Mouse (Mus musculus): ENCODE measurements at regions not wholly inside any gene's neighbourhood (a gene's known extent, or its start where the extent isn't known, plus 50 kb on each side); places are given as distances from the start of the nearest gene placed in this dataset.
A peak's percentile ranks its signal among the peaks of the same experiment; 100 is the strongest.
"Not testable (repeated sequence)": the region's sequence is repeated elsewhere in the genome, so short reads cannot be mapped to it uniquely, and the experiment has no call there.

DNA sequence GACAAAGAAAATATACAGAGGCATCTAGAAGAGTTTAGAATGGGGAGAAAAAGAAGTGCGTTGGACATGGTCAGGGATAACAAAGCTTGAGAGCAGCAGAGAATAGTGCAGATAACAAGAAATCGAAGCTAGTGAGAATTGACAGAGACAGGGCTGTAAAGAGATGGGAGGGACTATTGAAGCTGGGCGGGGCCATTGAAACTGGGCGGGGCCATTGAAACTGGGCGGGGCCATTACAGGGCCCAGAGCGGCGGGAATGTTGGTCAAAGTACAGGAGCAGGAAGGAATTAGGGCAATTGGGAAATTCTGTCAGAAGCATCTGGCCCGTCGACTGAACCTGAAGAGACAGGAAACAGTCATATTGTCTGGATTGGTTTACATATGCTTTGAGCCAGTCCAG lies 243.3 kb upstream of the Srek1ip1 start:
- DNase-seq (ENCODE audit: low spot score in 2 of 2), result no peak

DNA sequence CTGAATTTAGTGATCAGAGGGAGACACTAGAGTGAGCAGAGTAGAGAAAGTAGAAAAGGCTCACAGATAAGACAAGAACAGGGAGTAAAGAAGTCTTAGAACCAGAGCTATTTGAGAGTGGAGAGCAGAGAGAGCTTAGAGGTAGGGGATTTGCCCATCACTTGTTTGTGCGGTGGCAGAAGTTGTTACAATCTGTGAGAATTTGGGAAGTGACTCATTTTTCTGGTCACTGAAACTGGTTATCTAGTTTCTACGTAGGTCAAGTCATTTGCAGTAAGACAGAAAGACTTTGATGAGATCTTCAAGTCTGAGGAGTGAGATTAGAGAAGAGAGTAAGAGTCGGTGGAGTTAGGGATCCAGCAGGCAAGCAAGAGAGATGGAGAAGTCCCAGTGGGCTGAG lies 239.0 kb upstream of the Srek1ip1 start:
- no peak for DNase-seq (ENCODE audit: low spot score in 2 of 2)

GRCm38 (mm10) chr13:104556609-104557008 lies 235.7 kb upstream of the Srek1ip1 start:
- not testable (repeated sequence) for DNase-seq (ENCODE audit: low spot score in 2 of 2)

GRCm38 (mm10) chr13:104559876-104560275 lies 232.4 kb upstream of the Srek1ip1 start:
- no peak for DNase-seq (ENCODE audit: low spot score in 2 of 2)

DNA sequence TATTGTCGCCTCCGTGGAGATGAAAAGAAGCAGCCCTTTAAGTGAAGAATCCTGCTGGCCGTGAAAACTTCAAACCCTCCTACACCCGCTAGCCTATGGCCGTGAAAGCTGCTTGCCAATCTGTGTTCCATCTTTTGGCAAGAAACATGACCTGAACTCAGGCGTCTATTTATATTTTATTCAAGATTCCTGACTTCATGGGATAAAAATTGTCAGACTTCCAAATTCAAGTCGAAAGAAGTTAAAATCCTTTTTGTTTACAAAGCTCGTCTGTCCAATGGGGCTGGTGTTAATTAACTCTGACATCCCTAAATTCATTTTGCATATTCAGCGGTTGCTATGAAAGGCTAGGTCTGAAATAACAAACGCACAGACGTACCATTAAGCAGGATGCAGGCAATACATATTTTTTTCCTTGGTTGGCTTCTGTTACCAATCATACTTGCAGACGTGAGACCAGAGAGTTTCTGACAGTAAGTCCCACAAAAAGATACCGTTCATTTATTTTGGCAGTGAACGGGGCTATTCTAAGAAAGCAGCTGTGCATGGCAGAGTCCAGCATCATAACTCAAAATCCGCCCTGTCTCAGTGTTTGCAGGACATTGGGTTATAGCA lies 231.7 kb upstream of the Srek1ip1 start:
- DNase-seq (ENCODE audit: low spot score in 2 of 2), result peak in 1 of 2 experiments; percentile 4

- no peak for DNase-seq (ENCODE audit: low spot score in 2 of 2)
Observed at GRCm38 (mm10) chr13:104562536-104562935, 229.7 kb upstream of the Srek1ip1 start.

GRCm38 (mm10) chr13:104563019-104563418 lies 229.3 kb upstream of the Srek1ip1 start:
- DNase-seq (ENCODE audit: low spot score in 2 of 2), result no peak

- DNase-seq (ENCODE audit: low spot score in 2 of 2), result no peak
Observed at GRCm38 (mm10) chr13:104563889-104564288, 228.4 kb upstream of the Srek1ip1 start.

DNA sequence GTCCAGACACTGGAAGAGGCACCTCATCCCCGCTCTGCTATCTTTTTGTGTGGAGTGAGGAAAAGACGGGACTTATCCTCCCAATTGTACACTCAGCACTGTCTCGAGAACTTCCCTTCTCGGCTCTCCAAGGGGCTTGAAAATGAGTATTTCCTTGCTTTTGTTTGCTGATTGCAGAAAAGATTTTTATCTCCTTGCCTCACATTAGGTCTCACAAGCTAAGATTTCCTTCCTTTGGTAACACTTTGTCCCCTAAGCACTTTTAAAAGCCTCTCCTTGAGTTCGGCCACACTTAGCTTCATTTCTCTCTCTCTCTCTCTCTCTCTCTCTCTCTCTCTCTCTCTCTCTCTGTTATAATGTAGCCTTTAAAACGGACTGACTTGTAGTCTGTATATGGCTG lies 222.5 kb upstream of the Srek1ip1 start:
- no peak for DNase-seq (ENCODE audit: low spot score in 2 of 2)

DNA sequence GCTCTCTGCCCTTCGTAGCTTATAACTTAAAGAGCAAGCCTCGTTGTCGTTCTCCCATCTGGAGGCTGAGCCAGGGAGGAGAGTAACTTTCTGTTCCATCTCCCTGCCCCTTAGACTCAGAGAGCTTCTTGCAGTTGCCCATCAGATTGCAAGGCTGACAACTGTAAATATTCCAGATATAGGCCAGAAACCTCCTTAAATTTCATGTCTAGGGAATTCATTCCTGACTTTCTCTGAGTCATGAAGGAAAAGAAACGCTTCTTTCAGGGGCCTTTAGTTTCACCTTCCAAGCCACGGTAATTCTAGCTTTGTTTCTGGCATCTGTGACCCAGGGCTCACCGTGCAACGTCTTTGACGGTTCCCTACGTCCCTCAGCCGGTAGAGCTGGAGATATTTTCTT lies 220.0 kb upstream of the Srek1ip1 start:
- no peak for DNase-seq (ENCODE audit: low spot score in 2 of 2)

DNA sequence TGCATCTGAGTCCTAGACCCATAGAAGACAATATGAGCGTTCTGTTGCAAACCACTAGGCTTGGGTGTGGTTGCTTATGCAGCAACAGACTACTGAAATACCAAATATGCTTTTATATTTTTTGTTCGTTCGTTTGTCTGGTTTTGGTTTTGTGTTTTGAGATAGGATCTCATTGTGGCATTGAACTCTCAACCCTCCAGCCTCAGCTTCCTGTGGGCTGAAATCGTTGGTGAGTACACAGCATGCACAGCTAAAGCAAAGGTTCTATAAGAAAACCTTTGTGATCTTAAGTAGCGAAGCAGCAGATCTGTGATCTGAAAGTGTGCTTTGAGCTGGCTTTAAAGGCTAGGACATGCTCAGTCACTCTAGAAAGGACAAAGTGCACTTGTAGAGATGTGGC lies 217.9 kb upstream of the Srek1ip1 start:
- DNase-seq (ENCODE audit: low spot score in 2 of 2), result no peak

DNA sequence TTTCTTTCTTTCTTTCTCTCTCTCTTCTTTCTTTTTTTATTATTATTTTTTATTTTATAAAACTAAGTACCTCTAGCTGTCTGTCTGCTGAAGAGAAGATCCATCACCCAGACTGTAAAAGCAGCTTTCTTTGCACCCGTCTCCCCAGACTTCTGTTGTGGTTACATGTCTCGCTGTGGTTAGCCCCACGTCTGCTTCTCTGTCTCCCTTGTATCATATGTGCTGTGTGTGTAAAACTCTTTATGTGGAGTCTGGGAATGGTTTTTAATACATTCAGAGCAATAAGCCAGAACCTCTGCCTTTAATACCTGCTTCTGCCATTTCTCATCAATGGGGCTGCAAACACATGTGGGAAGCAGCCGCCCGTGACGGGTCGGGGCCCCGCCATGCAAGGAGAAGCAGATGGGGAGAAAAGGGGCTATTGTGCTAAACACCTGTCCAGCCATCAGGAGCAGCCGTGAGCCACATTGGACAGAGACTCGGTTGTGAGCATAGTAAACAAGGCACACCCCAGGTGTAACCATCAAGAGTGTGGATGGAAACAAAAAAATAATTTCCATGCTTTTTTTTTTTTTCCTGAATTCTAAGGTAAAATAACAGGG lies 216.0 kb upstream of the Srek1ip1 start:
- no peak for DNase-seq (ENCODE audit: low spot score in 2 of 2)

DNA sequence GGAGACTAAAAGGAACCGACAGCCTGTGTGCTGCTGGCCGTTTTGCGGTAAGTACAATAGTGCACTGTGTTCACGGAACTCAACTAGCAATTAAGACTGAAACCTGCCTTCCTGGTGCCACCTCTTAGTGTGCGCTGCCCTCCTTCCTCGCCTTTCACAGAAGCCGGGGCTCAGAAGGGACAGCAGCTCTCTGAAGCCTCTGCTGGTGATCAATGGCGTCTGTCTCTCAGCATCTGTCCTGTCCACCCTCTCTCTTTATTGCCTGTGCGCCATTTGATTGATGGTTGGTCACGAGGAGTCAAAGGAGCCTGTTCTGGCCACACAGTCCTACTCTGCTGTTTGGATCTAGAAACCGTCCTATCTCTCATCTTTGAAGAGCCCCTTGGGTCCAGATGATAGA lies 214.4 kb upstream of the Srek1ip1 start:
- no peak for DNase-seq (ENCODE audit: low spot score in 2 of 2)

DNA sequence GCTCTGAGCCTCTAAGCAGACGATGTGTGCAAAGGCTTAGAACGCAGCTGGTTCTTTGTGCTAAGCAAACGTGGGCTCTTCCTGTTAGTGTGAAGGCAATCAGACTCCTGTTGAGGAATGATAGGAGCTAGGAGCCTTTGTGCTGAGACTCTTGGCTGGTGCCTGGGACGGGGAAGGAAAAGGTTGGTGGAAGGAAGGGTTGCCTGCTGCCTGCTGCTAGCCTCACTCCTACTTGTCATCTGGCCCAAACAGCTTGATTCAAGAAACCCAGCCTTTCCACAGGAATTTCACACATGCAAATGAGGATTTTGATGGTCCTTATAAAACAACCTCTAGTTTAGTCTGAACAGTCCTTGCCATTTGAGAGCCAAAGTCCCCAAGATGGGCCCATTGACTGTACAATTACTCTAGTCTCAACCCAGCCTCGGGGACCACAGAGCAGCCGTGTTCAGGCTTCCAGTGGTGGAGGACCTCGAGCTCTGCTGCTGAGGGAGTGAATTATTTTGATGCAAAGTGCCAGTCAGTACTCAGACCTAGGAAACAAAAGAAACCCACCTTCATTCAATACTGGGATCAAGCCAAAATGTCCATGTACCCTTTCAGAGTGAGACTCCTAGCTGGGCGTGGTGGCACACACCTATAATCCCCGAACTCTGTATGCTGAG lies 211.5 kb upstream of the Srek1ip1 start:
- peak in 1 of 2 experiments; percentile 35 for DNase-seq (ENCODE audit: low spot score in 2 of 2)

Data from frontal cortex, postnatal 36 days (tissue).